Comparison of ENCODE assay signal across 9 mouse cellular contexts in the genomic region with DNA sequence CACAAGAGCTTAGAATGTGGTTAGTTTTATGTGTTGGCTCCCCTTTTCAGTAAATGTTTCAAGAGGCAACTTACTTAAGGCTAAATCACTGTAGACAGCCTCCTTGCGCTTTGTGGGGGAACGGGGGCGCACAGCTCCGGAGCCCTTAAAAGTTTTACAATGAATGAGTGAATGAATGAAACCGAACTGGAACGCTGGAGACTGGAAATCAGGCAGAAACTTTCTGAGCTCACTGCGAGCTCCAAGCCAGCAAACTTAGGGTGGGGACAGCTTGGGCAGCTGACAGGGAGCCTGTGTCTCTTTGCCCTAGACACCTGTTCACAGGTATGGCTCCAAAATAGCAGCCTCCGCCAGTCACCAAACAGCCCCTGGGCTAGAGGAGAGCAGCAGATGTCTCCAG. TPM values are rescaled to one million over a fixed set of nuclear protein-coding genes. Genes with fewer than 3 reads are reported as not detected.
DNase-seq lines count a peak whose midpoint lies in the region; ATAC-seq and TF ChIP-seq lines count a peak whose summit lies in the region.
"Had no signal": no experiment of that assay in that cellular context is flagged by ENCODE, and none has a peak within 500 bp of the region (broad histone marks: within the 10 kb centered on the region; RNA-seq: fewer than 3 reads in every experiment).

No protein-coding gene starts in this region.

- no peak overlapping the region for H3K9ac ChIP-seq in neural tube, embryonic 11.5 days (ENCODE audit: low read length)
- peak overlapping the region; percentile 42; the same call in 1 of the 2 replicates for H3K9ac ChIP-seq in heart, embryonic 16.5 days (ENCODE audit: low read length)
- no peak overlapping the region for H3K9ac ChIP-seq in liver, embryonic 14.5 days (replicated peaks)

- no peak overlapping the region for H3K27ac ChIP-seq in neural tube, embryonic 11.5 days (ENCODE audit: low read depth, low read length)
- no peak overlapping the region for H3K27ac ChIP-seq in heart, embryonic 16.5 days (ENCODE audit: low read length)
- no peak overlapping the region for H3K27ac ChIP-seq in liver, embryonic 14.5 days

- no peaks in the 10 kb centered on the region for H3K4me1 ChIP-seq in neural tube, embryonic 11.5 days (ENCODE audit: control insufficient read depth, insufficient read depth, low read length)
- no peaks in the 10 kb centered on the region for H3K4me1 ChIP-seq in heart, embryonic 16.5 days (ENCODE audit: control insufficient read depth, insufficient read depth, low read length)
- H3K4me1 ChIP-seq in liver, embryonic 14.5 days (replicated peaks; ENCODE audit: control insufficient read depth in 2 of 2, insufficient read depth in 2 of 2, low read length in 1 of 2) = no peaks in the 10 kb centered on the region

- H3K4me3 ChIP-seq in neural tube, embryonic 11.5 days (ENCODE audit: low read depth, low read length) = peak overlapping the region; percentile 42; the same call in 1 of the 2 replicates
- peak overlapping the region; percentile 57 for H3K4me3 ChIP-seq in heart, embryonic 16.5 days (ENCODE audit: low read length)
- no peak overlapping the region for H3K4me3 ChIP-seq in liver, embryonic 14.5 days (ENCODE audit: insufficient read depth in 1 of 2, low read depth in 2 of 2, low read length in 2 of 2)

- peaks cover 8% of the 10 kb centered on the region; the same call in 1 of the 2 replicates for H3K27me3 ChIP-seq in neural tube, embryonic 11.5 days (ENCODE audit: control insufficient read depth, insufficient read depth, low read length)
- H3K27me3 ChIP-seq in heart, embryonic 16.5 days (ENCODE audit: control insufficient read depth, insufficient read depth, low read length) = no peaks in the 10 kb centered on the region
- peaks cover 3% of the 10 kb centered on the region; the same call in 1 of the 2 replicates for H3K27me3 ChIP-seq in liver, embryonic 14.5 days (ENCODE audit: control insufficient read depth, insufficient read depth, low read length)

- WGBS in neural tube, embryonic 11.5 days = 19% methylated on average over 8 of the region's 8 CpGs
- 15% methylated on average over 8 of the region's 8 CpGs for WGBS in heart, embryonic 16.5 days
- WGBS in liver, embryonic 14.5 days (ENCODE audit: insufficient replicate concordance) = 20% methylated on average over 8 of the region's 8 CpGs

- DNase-seq in neural tube, embryonic 11.5 days (ENCODE audit: low spot score) = peak; percentile 16
- no peak for DNase-seq in neural tube, embryonic 10.5 days (ENCODE audit: extremely low spot score, low spot score)
- no peak for DNase-seq in liver, embryonic 14.5 days (ENCODE audit: low read depth in 3 of 3, low spot score in 3 of 3)
- no peak for DNase-seq in right cerebral cortex, postnatal 10 days (ENCODE audit: low spot score in 2 of 2)
- no peak for DNase-seq in thymus, postnatal 25 days
- DNase-seq in cerebellum, postnatal 25 days = no peak

- no peak for TF ChIP-seq EP300 in liver, embryonic 14.5 days (IDR thresholded peaks at IDR 0.05; ENCODE audit: low read depth)

- TF ChIP-seq CTCF in liver, embryonic 14.5 days (IDR thresholded peaks at IDR 0.05; ENCODE audit: low read depth) = no peak

- H3K36me3 ChIP-seq in neural tube, embryonic 11.5 days (ENCODE audit: control insufficient read depth, insufficient read depth, low read length) = no peaks in the 10 kb centered on the region
- H3K36me3 ChIP-seq in heart, embryonic 16.5 days (ENCODE audit: control insufficient read depth, insufficient read depth) = no peaks in the 10 kb centered on the region
- no peaks in the 10 kb centered on the region for H3K36me3 ChIP-seq in liver, embryonic 14.5 days (replicated peaks; ENCODE audit: control insufficient read depth, insufficient read depth, low read depth)

- H3K4me2 ChIP-seq in neural tube, embryonic 11.5 days (ENCODE audit: low read depth) = peak overlapping the region; percentile 70
- peak overlapping the region; percentile 74 for H3K4me2 ChIP-seq in heart, embryonic 16.5 days (ENCODE audit: low read depth, low read length)
- peak overlapping the region; percentile 34 for H3K4me2 ChIP-seq in liver, embryonic 14.5 days (ENCODE audit: low read depth)

- no peak for ATAC-seq in neural tube, embryonic 11.5 days (ENCODE audit: insufficient read depth, low FRiP score, low TSS enrichment)
- ATAC-seq in heart, embryonic 16.5 days (replicated peaks; ENCODE audit: extremely low read depth, insufficient read depth, low FRiP score) = no peak
- ATAC-seq in liver, embryonic 14.5 days (ENCODE audit: insufficient read depth) = no peak
- no peak for ATAC-seq in granulocyte monocyte progenitor cell, adult 5-6 weeks (replicated peaks; ENCODE audit: poor library complexity, severe bottlenecking)

- H3K9me3 ChIP-seq in neural tube, embryonic 11.5 days (ENCODE audit: control insufficient read depth, low read length) = no peaks in the 10 kb centered on the region
- no peaks in the 10 kb centered on the region for H3K9me3 ChIP-seq in heart, embryonic 16.5 days (replicated peaks; ENCODE audit: control insufficient read depth, low read length)
- no peaks in the 10 kb centered on the region for H3K9me3 ChIP-seq in liver, embryonic 14.5 days (ENCODE audit: control insufficient read depth, low read length)

RNA-seq across cellular contexts. Expression of a gene that starts 0.9 kb away (rescaled TPM):
- 6.6 and 7.8 TPM in 2 replicates for polyA plus RNA-seq in neural tube, embryonic 11.5 days (2014; fragmentation: Nextera tagmentation; extraction: Ambion mirVana)
- 24.0 and 27.5 TPM in 2 replicates for polyA plus RNA-seq in heart, embryonic 16.5 days (2015; fragmentation: Nextera tagmentation; extraction: Ambion mirVana)
- polyA plus RNA-seq in liver, embryonic 14.5 days (2012; rRNA removed) = 1.2 and 1.4 TPM in 2 replicates
- 1.7 and 1.9 TPM in 2 replicates for polyA plus RNA-seq in liver, embryonic 14.5 days (2014; fragmentation: Nextera tagmentation; extraction: Ambion mirVana)
- total RNA-seq in granulocyte monocyte progenitor cell, adult 5-6 weeks (2014; fragmentation: Nextera tagmentation) = not detected in 2 replicates
- total RNA-seq in granulocyte monocyte progenitor cell, adult 5-6 weeks (2017) = not detected in 2 replicates
- polyA plus RNA-seq: small intestine, adult 2 months had no signal

Comparison
In these comparisons a context has a peak if more than half of its experiments do, and no peak if none do; other contexts are left out.
1. H3K4me3 ChIP-seq: peak in neural tube, embryonic 11.5 days (single experiment) and heart, embryonic 16.5 days (single experiment); none in liver, embryonic 14.5 days (0 of 2).
2. Peak in every context shown above with its lines, with median percentiles within 50 percentile points of each other: H3K4me2 ChIP-seq.